Mouse (Mus musculus): ENCODE measurements at regions not wholly inside any gene's neighbourhood (a gene's known extent, or its start where the extent isn't known, plus 50 kb on each side); places are given as distances from the start of the nearest gene placed in this dataset.

DNA sequence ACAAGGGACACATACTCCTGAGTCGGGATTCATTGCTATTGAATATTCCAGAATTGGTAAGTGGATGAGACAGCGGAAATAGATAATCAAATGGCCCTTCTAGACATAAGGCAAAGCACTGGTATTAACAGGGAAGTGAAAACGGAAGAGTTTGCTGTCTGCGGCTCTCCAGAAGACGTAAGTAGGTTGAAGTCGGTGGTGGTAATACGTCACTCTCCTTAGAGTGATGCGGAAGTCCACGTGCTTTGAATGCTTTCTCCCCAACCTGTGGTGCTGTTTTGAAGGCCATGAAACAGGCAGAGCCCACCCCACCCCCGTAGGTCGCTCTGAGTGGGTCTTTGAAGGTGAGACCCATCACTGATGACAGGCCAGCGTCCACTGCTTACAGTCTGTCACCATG lies 308.0 kb upstream of the Tbx3 start:
- TF ChIP-seq TAL1 (IDR thresholded peaks at IDR 0.05; ENCODE audit: low read length) (no peak), GATA1 (IDR thresholded peaks at IDR 0.05; ENCODE audit: low read length) (no peak)
